Mouse (Mus musculus) G1E (cell line): ENCODE results near the gene Lmod1.

ENCODE experiments used
- CTCF ChIP-seq: IDR thresholded peaks from 2 replicates; pipeline ENCODE4 v1.5.1; 2012; ENCODE audit warnings: low read depth, low read length, inconsistent platforms, mixed read lengths
- GATA1 ChIP-seq: IDR thresholded peaks from 2 replicates; pipeline ENCODE4 v1.6.1; 2012; ENCODE audit warnings: borderline replicate concordance, low read length, inconsistent platforms, mixed read lengths
- TAL1 ChIP-seq: conservative IDR thresholded peaks from 2 replicates; pipeline ENCODE4 v1.6.1; 2012; ENCODE audit warnings: low read depth, low read length, inconsistent platforms, mixed read lengths

DNA sequence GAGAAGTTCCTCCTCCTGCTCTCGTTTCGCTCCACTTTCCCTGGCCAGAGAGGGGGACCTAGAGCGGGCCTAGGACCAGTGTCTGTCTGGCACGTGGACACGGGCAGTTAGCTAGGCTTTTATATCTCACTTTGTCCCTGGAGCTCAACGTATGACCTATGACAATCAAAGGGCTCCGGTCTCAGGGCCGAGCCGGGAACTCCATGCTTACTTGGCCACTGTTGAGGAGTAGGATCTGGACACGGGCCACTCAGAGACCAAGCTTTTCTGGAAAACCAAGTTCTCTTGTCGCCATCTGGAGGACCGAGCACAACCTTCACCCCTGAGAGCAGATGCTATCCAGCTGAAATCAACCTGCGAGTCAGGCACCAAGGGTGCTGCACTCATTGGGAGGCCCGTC lies 44.4 kb downstream of the Lmod1 start:
- TF ChIP-seq CTCF (no peak), TAL1 (no peak), GATA1 (no peak)
